Mouse (Mus musculus): ENCODE measurements around the gene Hsbp1. TPM values are rescaled to one million over a fixed set of nuclear protein-coding genes. Genes with fewer than 3 reads are reported as not detected.

Gene Hsbp1
- polyA plus RNA-seq, 1 experiment from 2014 or later, result 342 TPM

DNA sequence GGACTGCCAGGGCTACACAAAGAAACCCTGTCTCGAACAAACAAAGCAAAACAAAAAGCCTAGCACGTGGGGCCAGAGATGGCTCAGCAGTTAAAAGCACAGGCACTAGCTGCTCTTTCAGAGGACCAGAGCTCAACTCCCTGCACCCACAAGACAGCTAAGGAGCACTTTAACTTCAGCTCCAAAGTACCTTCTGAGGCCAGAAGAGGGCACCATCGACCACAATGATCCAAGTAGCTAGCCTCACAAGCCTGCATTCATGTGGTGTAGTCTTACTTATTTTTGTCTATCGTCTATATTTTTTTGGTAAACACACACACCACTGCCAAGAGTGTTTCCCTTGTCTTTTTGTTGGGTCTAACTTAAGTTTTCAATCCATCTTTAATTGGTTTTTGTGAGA lies 36.3 kb downstream of the Hsbp1 start:
- 47% methylated on average over 4 of the region's 4 CpGs for WGBS

DNA sequence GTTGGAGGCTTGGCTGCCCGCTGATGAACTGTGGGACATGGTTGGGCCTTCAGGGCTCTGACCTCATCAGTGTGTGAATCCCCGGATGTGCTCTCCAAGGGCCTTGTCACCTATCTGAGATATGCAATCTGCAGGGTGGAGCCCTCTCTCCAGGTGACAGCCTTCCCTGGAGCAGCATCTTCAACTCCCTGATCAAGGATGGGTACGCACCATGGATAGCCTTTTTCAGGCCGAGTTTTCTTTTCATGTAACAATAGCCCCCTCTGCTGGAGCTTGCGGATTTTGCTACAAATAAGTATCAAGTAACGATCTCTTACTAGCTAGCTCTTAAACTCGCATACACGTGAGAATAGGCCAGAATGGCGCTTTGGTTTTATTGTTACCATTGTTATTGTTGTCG lies 40.2 kb downstream of the Hsbp1 start:
- Histone ChIP-seq H3K4me1 (ENCODE audit: insufficient read depth, low read length) (no peaks in the 10 kb centered on the region), H3K9ac (replicated peaks; ENCODE audit: low read length) (no peak overlapping the region), H3K4me3 (ENCODE audit: low read length) (no peak overlapping the region), H3K9me3 (ENCODE audit: low read length) (no peaks in the 10 kb centered on the region), H3K4me2 (replicated peaks; ENCODE audit: low read depth, low read length) (no peak overlapping the region), H3K36me3 (ENCODE audit: insufficient read depth, low read length) (no peaks in the 10 kb centered on the region), H3K27ac (ENCODE audit: low read length) (no peak overlapping the region), H3K27me3 (ENCODE audit: insufficient read depth, low read length) (no peaks in the 10 kb centered on the region)
- ATAC-seq (ENCODE audit: low FRiP score, low TSS enrichment), result no peak
- WGBS, result 20% methylated on average over 10 of the region's 10 CpGs

More for the DNA sequence above, 36.3 kb downstream of the Hsbp1 start:
- Histone ChIP-seq H3K36me3 (ENCODE audit: insufficient read depth, low read length) (no peaks in the 10 kb centered on the region), H3K27me3 (ENCODE audit: insufficient read depth, low read length) (no peaks in the 10 kb centered on the region), H3K27ac (ENCODE audit: low read length) (no peak overlapping the region), H3K4me1 (ENCODE audit: insufficient read depth, low read length) (no peaks in the 10 kb centered on the region), H3K4me2 (replicated peaks; ENCODE audit: low read depth, low read length) (no peak overlapping the region), H3K9ac (replicated peaks; ENCODE audit: low read length) (no peak overlapping the region), H3K9me3 (ENCODE audit: low read length) (no peaks in the 10 kb centered on the region), H3K4me3 (ENCODE audit: low read length) (no peak overlapping the region)
- no peak for ATAC-seq (ENCODE audit: low FRiP score, low TSS enrichment)

DNA sequence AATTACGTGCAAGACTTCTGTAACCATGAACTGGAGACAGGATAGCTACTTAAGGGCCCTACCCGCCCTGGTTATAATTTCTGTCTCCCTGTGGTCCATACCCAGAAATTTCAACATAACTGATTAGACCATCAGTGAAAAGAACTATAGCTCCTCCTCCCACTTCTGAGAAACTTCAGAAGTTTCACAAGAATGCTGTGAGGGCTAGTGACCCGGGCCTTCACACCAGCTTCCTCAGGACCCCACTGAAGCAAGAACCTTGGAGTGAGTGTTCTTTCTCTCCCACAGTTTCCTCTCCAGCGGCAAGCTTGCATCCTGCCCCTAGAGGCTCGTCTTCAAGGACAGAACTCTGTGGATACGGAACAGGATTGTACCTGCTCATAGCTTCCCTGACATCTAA lies 41.6 kb downstream of the Hsbp1 start:
- Histone ChIP-seq H3K27ac (ENCODE audit: low read length) (no peak overlapping the region), H3K27me3 (ENCODE audit: insufficient read depth, low read length) (0 out of 2 replicates have a peak, but pooled peaks cover 2% of the 10 kb centered on the region), H3K36me3 (ENCODE audit: insufficient read depth, low read length) (no peaks in the 10 kb centered on the region), H3K4me3 (ENCODE audit: low read length) (no peak overlapping the region), H3K9me3 (ENCODE audit: low read length) (no peaks in the 10 kb centered on the region), H3K9ac (replicated peaks; ENCODE audit: low read length) (no peak overlapping the region), H3K4me1 (ENCODE audit: insufficient read depth, low read length) (no peaks in the 10 kb centered on the region), H3K4me2 (replicated peaks; ENCODE audit: low read depth, low read length) (no peak overlapping the region)
- 67% methylated on average over 6 of the region's 6 CpGs for WGBS
- ATAC-seq (ENCODE audit: low FRiP score, low TSS enrichment), result no peak

DNA sequence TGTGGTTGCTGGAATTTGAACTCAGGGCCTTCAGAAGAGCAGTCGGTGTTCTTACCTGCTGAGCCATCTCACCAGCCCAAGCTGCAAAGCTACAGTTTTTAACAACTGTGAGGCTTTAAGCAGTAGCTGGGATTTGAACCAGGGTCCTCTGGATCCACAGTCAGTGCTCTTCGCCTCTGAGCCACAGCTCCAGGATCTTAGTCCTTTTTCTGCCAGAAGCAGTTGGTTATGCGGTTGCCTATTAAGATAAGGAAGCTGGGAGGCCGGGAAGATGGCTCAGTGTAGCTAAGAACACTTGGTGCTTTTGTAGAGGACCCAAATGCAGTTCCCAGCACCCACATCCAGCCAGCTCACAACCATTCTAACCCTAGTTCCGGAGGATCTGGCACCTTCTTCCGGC lies 42.7 kb downstream of the Hsbp1 start:
- Histone ChIP-seq H3K4me1 (ENCODE audit: insufficient read depth, low read length) (no peaks in the 10 kb centered on the region), H3K27me3 (ENCODE audit: insufficient read depth, low read length) (0 out of 2 replicates have a peak, but pooled peaks cover 2% of the 10 kb centered on the region), H3K4me2 (replicated peaks; ENCODE audit: low read depth, low read length) (no peak overlapping the region), H3K9me3 (ENCODE audit: low read length) (no peaks in the 10 kb centered on the region), H3K36me3 (ENCODE audit: insufficient read depth, low read length) (no peaks in the 10 kb centered on the region), H3K9ac (replicated peaks; ENCODE audit: low read length) (no peak overlapping the region), H3K27ac (ENCODE audit: low read length) (no peak overlapping the region), H3K4me3 (ENCODE audit: low read length) (no peak overlapping the region)
- WGBS, result 82% methylated on average over 6 of the region's 6 CpGs
- no peak for ATAC-seq (ENCODE audit: low FRiP score, low TSS enrichment)

DNA sequence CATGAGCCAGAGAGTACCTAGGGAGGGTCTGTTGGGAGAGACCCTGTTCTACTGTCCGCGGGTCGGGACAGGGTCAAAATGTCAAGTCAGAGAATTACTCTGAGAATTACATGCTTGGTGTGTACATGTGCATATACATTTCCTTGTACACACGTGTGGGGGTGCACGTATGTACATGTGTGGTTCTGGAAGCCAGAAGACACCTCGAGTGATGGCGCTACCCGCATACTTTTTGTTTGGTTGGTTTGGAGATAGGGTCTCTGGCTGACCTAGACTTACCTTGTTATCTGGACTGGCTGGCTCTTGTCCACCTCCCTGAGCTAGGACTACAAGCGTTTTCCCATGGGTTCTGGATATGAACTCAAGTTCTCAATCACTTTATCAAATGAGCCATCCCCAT lies 49.8 kb downstream of the Hsbp1 start:
- Histone ChIP-seq H3K9me3 (ENCODE audit: low read length) (no peaks in the 10 kb centered on the region), H3K4me3 (ENCODE audit: low read length) (peak overlapping the region; percentile 83), H3K27ac (ENCODE audit: low read length) (no peak overlapping the region), H3K4me1 (ENCODE audit: insufficient read depth, low read length) (peaks cover 12% of the 10 kb centered on the region), H3K4me2 (replicated peaks; ENCODE audit: low read depth, low read length) (peak overlapping the region; percentile 99), H3K27me3 (ENCODE audit: insufficient read depth, low read length) (0 out of 2 replicates have a peak, but pooled peaks cover 2% of the 10 kb centered on the region), H3K9ac (replicated peaks; ENCODE audit: low read length) (peak overlapping the region; percentile 92), H3K36me3 (ENCODE audit: insufficient read depth, low read length) (no peaks in the 10 kb centered on the region)
- 81% methylated on average over 9 of the region's 9 CpGs for WGBS
- peak; percentile 2; the same call in 1 of the 2 replicates for ATAC-seq (ENCODE audit: low FRiP score, low TSS enrichment)

DNA sequence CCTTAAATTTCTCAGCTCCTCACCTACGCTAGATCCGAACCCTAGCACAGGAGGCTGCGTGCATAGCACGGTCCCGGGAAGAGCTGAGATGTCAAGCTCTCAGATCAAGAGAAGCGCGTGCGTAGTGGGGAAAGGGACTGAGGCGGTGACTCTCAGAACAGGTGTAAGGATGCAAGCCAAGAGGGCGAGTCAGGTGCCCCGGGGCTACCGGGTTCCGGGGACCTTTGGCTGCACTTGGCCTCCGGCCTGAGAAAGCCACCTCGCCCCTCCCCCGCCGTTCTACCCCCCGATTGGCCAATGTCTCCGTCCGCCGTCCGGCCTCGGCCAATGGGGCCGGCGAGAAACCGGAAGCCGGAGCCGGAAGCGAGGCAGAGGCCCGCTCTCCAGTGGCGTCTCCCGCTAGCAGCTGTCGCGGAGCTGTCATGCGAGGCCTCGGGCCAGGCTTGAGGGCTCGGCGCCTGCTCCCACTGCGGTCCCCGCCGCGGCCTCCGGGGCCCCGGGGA lies 50.3 kb downstream of the Hsbp1 start, which contains the start of gene Mlycd:
TSS of gene Mlycd (plus strand) at position 355 of the 503 bp plus-strand sequence.
- peak; percentile 96 for ATAC-seq (ENCODE audit: low FRiP score, low TSS enrichment)

DNA sequence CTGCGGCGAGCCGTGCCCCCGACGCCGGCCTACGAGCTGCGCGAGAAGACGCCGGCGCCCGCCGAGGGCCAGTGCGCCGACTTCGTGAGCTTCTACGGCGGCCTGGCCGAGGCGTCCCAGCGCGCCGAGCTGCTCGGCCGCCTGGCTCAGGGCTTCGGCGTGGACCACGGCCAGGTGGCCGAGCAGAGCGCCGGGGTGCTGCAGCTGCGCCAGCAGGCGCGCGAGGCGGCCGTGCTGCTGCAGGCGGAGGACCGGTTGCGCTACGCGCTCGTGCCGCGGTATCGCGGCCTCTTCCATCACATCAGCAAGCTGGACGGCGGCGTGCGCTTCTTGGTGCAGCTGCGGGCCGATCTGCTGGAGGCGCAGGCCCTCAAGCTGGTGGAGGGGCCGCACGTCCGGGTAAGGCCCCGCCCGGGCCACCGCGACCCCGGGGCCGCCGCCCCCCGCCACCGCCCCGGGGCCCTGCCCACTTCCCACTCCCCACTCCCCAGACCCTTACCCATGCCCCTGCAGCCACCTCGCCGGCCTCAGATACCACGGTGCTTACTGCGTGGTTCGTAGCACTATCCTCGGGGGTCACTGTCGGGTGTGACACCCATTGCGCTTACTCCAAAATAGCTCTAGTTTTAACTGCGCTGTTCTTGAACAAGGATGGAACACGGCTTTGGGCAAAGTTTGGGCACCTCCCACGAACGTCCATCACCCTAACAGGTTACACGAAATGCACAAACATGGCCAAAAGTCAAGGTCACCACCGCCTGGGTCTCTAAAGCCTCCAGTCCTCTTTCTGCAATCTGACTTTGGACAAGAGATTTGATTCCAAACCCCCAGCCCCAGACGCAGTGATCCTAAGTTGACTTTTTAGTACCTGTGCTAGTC lies 51.0 kb downstream of the Hsbp1 start:
- 4% methylated on average over 62 of the region's 83 CpGs for WGBS
- H3K27me3 ChIP-seq (ENCODE audit: insufficient read depth, low read length), result 0 out of 2 replicates have a peak, but pooled peaks cover 1% of the 10 kb centered on the region

More for the DNA sequence above, 50.3 kb downstream of the Hsbp1 start, which contains the start of gene Mlycd:
- Histone ChIP-seq H3K36me3 (ENCODE audit: insufficient read depth, low read length) (no peaks in the 10 kb centered on the region), H3K4me3 (ENCODE audit: low read length) (peak within 1 kb of the TSS; percentile 83), H3K27ac (ENCODE audit: low read length) (peak within 1 kb of the TSS; percentile 70), H3K27me3 (ENCODE audit: insufficient read depth, low read length) (0 out of 2 replicates have a peak, but pooled peaks cover 2% of the 10 kb centered on the region), H3K9me3 (ENCODE audit: low read length) (no peaks in the 10 kb centered on the region), H3K4me1 (ENCODE audit: insufficient read depth, low read length) (peaks cover 12% of the 10 kb centered on the region), H3K9ac (replicated peaks; ENCODE audit: low read length) (peak within 1 kb of the TSS; percentile 92), H3K4me2 (replicated peaks; ENCODE audit: low read depth, low read length) (peak within 1 kb of the TSS; percentile 99)
- 2% methylated on average over 42 of the region's 44 CpGs for WGBS

More for the DNA sequence above, 51.0 kb downstream of the Hsbp1 start:
- H3K36me3 ChIP-seq (ENCODE audit: insufficient read depth, low read length), result no peaks in the 10 kb centered on the region
- peak; percentile 52 for ATAC-seq (ENCODE audit: low FRiP score, low TSS enrichment)
- peaks cover 12% of the 10 kb centered on the region for H3K4me1 ChIP-seq (ENCODE audit: insufficient read depth, low read length)
- H3K9me3 ChIP-seq (ENCODE audit: low read length), result no peaks in the 10 kb centered on the region
- peak overlapping the region; percentile 99 for H3K4me2 ChIP-seq (replicated peaks; ENCODE audit: low read depth, low read length)
- peak overlapping the region; percentile 70 for H3K27ac ChIP-seq (ENCODE audit: low read length)
- H3K4me3 ChIP-seq (ENCODE audit: low read length), result peak overlapping the region; percentile 83
- peak overlapping the region; percentile 92 for H3K9ac ChIP-seq (replicated peaks; ENCODE audit: low read length)

Other genes starting within 250 kb of the Hsbp1 start
- 13.6 and 14.1 TPM in 2 replicates for gene Mlycd, start 50.4 kb downstream of the Hsbp1 start, polyA plus RNA-seq (2015; fragmentation: Nextera tagmentation; extraction: Ambion mirVana)
- 3.2 and 3.6 TPM in 2 replicates for gene Osgin1, start 89.6 kb downstream of the Hsbp1 start, polyA plus RNA-seq (2015; fragmentation: Nextera tagmentation; extraction: Ambion mirVana)
- 2.3 and 2.5 TPM in 2 replicates for gene Necab2, start 102.2 kb downstream of the Hsbp1 start, polyA plus RNA-seq (2015; fragmentation: Nextera tagmentation; extraction: Ambion mirVana)
- 0.13 TPM in 1 of 2 replicates, not detected in the other for gene Slc38a8, start 157.2 kb downstream of the Hsbp1 start, polyA plus RNA-seq (2015; fragmentation: Nextera tagmentation; extraction: Ambion mirVana)
- gene Mbtps1, start 214.2 kb downstream of the Hsbp1 start, polyA plus RNA-seq (2015; fragmentation: Nextera tagmentation; extraction: Ambion mirVana), result 131 TPM in 2 replicates
- 39.8 and 43.1 TPM in 2 replicates for gene Hsdl1, start 230.7 kb downstream of the Hsbp1 start, polyA plus RNA-seq (2015; fragmentation: Nextera tagmentation; extraction: Ambion mirVana)
- 0.27 and 0.37 TPM in 2 replicates for gene Dnaaf1, start 230.7 kb downstream of the Hsbp1 start, polyA plus RNA-seq (2015; fragmentation: Nextera tagmentation; extraction: Ambion mirVana)

All from kidney, embryonic 16.5 days (tissue).